Mouse (Mus musculus): ENCODE data around the gene Msh5. TPM values are rescaled to one million over a fixed set of nuclear protein-coding genes. Genes with fewer than 3 reads are reported as not detected.
A peak's percentile ranks its signal among the peaks of the same experiment; 100 is the strongest.

The Msh5 gene
- polyA plus RNA-seq, 1 experiment from 2014 or later = 3.2 TPM

DNA sequence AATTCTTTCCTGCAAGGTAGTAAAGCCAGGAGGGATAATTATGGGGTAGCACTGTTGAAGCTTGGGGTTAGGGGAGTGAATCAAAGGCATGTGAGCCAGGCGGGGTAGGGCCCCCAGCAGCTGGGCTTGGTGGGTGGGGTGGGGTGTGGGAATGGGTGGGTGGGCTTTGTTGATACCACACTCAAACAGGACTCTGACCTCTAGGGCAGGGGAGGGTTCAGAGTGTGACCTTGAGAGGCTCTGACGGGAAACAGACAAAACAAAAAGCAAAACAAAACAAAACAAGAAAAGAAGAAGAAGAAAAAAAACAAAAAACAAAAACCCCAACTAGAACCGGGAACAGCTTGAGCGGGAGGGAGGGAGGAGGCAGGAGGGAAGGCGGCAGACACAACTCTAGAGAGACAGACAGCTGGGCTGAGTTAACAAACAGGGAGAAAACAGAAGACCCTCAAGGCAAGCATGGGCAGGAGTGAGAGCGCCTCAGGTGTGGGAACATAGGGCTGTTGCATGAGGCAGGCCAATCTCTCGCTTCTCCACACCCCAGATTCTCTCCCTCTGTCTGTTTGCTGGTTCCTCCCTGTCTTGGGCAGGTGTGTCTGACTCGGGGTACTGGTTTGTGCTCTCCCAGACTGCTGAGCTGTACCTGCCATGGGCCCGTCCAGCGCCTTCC is 30.1 kb upstream of the Msh5 start, which contains the start of gene Ly6g6e:
Gene Ly6g6e (plus strand): TSS at position 396 of the 670 bp plus-strand sequence.
- DNase-seq (ENCODE audit: low spot score) (peak; percentile 43), ATAC-seq (replicated peaks; ENCODE audit: insufficient number of reproducible peaks, low FRiP score, low TSS enrichment, low read depth) (no peak)
- H3K27ac ChIP-seq (replicated peaks; ENCODE audit: low read depth, low read length) = no peak within 1 kb of the TSS
- peaks cover 9% of the 10 kb centered on the region for H3K4me1 ChIP-seq (ENCODE audit: control insufficient read depth, insufficient read depth, low read length)
- H3K9me3 ChIP-seq (replicated peaks; ENCODE audit: control insufficient read depth, low read length) = no peaks in the 10 kb centered on the region
- WGBS = 15% methylated on average over 10 of the region's 10 CpGs
- no peak within 1 kb of the TSS for H3K4me3 ChIP-seq (ENCODE audit: low read depth, low read length)
- peak within 1 kb of the TSS; percentile 26 for H3K9ac ChIP-seq (replicated peaks; ENCODE audit: low read length)
- peak within 1 kb of the TSS; percentile 7; the same call in 1 of the 2 replicates for H3K4me2 ChIP-seq (ENCODE audit: low read depth, low read length)
- H3K27me3 ChIP-seq (ENCODE audit: control insufficient read depth, insufficient read depth, low read length) = no peaks in the 10 kb centered on the region
- no peaks in the 10 kb centered on the region for H3K36me3 ChIP-seq (replicated peaks; ENCODE audit: control insufficient read depth, insufficient read depth, low read depth, low read length)

DNA sequence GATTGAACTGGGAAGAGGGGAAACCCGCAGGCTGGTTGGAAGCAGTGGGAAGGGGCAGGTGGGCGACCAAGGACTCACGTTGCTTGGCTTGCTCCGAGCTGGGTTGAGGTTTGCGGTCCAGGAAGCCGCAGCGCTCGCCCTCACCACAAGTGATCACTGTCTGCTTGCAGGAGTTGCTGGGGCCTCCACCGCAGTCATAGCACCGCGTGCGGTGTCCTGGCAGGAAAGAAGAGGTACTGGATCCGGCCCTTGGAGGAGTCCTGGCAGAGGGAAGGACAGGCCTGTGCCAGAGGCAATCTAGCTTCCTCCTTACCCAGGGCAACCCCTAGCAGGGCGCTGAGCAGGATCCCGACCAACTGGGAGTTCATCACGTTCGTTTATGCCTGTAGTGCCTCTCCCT is 27.6 kb upstream of the Msh5 start:
- no peak overlapping the region for H3K4me3 ChIP-seq (ENCODE audit: low read depth, low read length)
- H3K27ac ChIP-seq (replicated peaks; ENCODE audit: low read depth, low read length) = no peak overlapping the region
- DNase-seq (ENCODE audit: low spot score) = no peak
- 49% methylated on average over 16 of the region's 17 CpGs for WGBS
- H3K27me3 ChIP-seq (ENCODE audit: control insufficient read depth, insufficient read depth, low read length) = no peaks in the 10 kb centered on the region
- H3K9ac ChIP-seq (replicated peaks; ENCODE audit: low read length) = no peak overlapping the region
- H3K9me3 ChIP-seq (replicated peaks; ENCODE audit: control insufficient read depth, low read length) = no peaks in the 10 kb centered on the region
- no peak overlapping the region for H3K4me2 ChIP-seq (ENCODE audit: low read depth, low read length)
- H3K4me1 ChIP-seq (ENCODE audit: control insufficient read depth, insufficient read depth, low read length) = peaks cover 9% of the 10 kb centered on the region
- H3K36me3 ChIP-seq (replicated peaks; ENCODE audit: control insufficient read depth, insufficient read depth, low read depth, low read length) = no peaks in the 10 kb centered on the region
- ATAC-seq (replicated peaks; ENCODE audit: insufficient number of reproducible peaks, low FRiP score, low TSS enrichment, low read depth) = no peak

DNA sequence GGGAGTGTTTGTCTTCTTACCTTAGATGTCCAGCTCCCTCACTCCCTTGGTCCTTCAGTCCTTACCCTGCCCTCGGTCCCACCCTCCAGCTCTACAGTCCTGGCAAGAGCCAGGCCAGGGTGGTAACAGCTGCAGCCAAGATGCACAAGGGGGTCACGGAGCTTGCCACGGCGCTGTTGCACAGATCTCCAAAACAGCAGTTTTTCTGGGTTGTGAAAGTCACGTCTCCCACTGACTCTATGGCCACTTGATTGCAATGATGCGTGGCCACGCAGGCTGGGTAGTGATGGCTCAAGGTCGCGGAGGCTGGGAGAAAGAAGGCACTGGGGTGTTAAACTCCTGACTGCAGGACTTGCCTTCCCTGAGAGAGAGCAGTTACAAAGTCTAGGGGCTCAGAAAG is 24.9 kb upstream of the Msh5 start:
- H3K4me2 ChIP-seq (ENCODE audit: low read depth, low read length) = no peak overlapping the region
- no peaks in the 10 kb centered on the region for H3K9me3 ChIP-seq (replicated peaks; ENCODE audit: control insufficient read depth, low read length)
- no peak overlapping the region for H3K4me3 ChIP-seq (ENCODE audit: low read depth, low read length)
- WGBS = 81% methylated on average over 9 of the region's 9 CpGs
- ATAC-seq (replicated peaks; ENCODE audit: insufficient number of reproducible peaks, low FRiP score, low TSS enrichment, low read depth) (no peak), DNase-seq (ENCODE audit: low spot score) (no peak)
- no peak overlapping the region for H3K9ac ChIP-seq (replicated peaks; ENCODE audit: low read length)
- peaks cover 6% of the 10 kb centered on the region for H3K27me3 ChIP-seq (ENCODE audit: control insufficient read depth, insufficient read depth, low read length)
- H3K36me3 ChIP-seq (replicated peaks; ENCODE audit: control insufficient read depth, insufficient read depth, low read depth, low read length) = no peaks in the 10 kb centered on the region
- H3K27ac ChIP-seq (replicated peaks; ENCODE audit: low read depth, low read length) = no peak overlapping the region; the same call in 1 of the 2 replicates
- H3K4me1 ChIP-seq (ENCODE audit: control insufficient read depth, insufficient read depth, low read length) = peaks cover 2% of the 10 kb centered on the region; the same call in 1 of the 2 replicates

DNA sequence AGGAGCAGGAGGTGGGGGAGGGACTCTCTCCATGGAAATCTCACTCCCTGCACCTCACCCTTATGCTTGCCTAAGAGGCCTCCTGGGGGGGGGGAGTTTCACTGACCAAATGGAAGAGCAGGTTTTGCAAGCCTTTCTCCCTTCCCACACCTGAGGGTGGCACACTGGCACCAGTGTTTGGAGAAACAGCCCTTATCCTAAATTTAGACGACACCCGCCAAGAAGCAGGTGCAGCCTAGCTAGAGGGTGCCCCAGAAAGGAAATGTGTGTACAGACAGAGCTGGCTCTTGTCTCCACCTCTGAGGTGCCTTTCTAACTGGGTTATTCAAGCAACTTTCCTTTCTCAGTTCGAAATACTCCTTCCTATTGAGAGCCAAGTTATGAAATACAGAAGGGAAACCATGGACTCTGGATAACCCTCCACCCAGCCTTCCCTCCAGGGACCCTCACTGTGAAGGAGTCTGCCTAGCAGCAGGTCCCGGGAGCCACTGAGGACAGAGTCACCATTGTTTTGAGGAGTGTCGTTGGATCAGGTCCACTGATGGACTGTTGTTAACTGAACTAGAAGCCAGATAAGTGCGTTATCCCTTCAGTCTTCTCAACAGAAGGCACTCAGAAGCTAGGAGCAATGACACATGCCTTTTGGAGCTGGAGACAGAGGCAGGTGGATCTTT is 24.1 kb upstream of the Msh5 start:
- ATAC-seq (replicated peaks; ENCODE audit: insufficient number of reproducible peaks, low FRiP score, low TSS enrichment, low read depth) (no peak), DNase-seq (ENCODE audit: low spot score) (no peak)
- H3K4me3 ChIP-seq (ENCODE audit: low read depth, low read length) = no peak overlapping the region
- 50% methylated on average over 6 of the region's 6 CpGs for WGBS
- H3K27ac ChIP-seq (replicated peaks; ENCODE audit: low read depth, low read length) = no peak overlapping the region
- H3K36me3 ChIP-seq (replicated peaks; ENCODE audit: control insufficient read depth, insufficient read depth, low read depth, low read length) = no peaks in the 10 kb centered on the region
- no peaks in the 10 kb centered on the region for H3K4me1 ChIP-seq (ENCODE audit: control insufficient read depth, insufficient read depth, low read length)
- no peaks in the 10 kb centered on the region for H3K9me3 ChIP-seq (replicated peaks; ENCODE audit: control insufficient read depth, low read length)
- no peak overlapping the region for H3K9ac ChIP-seq (replicated peaks; ENCODE audit: low read length)
- H3K27me3 ChIP-seq (ENCODE audit: control insufficient read depth, insufficient read depth, low read length) = peaks cover 9% of the 10 kb centered on the region
- no peak overlapping the region for H3K4me2 ChIP-seq (ENCODE audit: low read depth, low read length)

DNA sequence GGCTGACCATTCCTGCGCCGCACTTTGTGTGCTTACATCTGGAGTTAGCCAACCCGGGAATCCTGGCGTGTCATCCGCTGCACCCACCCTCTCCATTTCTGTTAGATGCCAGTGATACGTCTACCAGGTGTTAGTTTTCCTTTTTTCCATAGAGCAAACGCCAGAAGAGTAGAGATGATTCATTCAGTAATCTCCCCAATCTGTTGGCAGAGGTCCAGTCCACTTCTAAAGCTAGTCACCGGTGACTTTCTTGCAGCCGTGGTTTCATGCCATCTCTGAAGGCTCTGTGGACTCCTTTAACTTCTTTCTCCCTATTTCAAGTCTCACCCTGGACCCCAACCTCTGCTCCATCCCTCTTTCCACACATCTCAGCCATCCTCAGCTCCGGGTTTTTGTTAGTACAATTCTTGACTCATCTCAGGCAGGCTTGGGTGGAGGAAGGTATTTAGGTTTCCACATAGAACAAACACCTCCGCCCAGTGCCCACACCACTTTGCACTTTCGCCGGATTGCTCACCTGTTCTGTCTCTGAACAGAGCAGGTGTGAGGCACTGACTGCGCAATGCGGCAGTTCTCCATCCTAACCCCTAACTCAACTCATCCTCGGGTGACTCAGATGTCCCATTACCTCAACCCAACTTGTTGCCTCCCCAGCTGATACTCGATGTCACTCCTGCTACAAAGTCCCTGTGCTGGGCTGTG is 21.8 kb upstream of the Msh5 start:
- H3K9ac ChIP-seq (replicated peaks; ENCODE audit: low read length) = no peak overlapping the region
- 82% methylated on average over 17 of the region's 17 CpGs for WGBS
- no peak overlapping the region for H3K4me3 ChIP-seq (ENCODE audit: low read depth, low read length)
- H3K27me3 ChIP-seq (ENCODE audit: control insufficient read depth, insufficient read depth, low read length) = peaks cover 14% of the 10 kb centered on the region
- no peaks in the 10 kb centered on the region for H3K9me3 ChIP-seq (replicated peaks; ENCODE audit: control insufficient read depth, low read length)
- H3K36me3 ChIP-seq (replicated peaks; ENCODE audit: control insufficient read depth, insufficient read depth, low read depth, low read length) = no peaks in the 10 kb centered on the region
- no peak overlapping the region; the same call in 1 of the 2 replicates for H3K4me2 ChIP-seq (ENCODE audit: low read depth, low read length)
- peaks cover 4% of the 10 kb centered on the region; the same call in 1 of the 2 replicates for H3K4me1 ChIP-seq (ENCODE audit: control insufficient read depth, insufficient read depth, low read length)
- ATAC-seq (replicated peaks; ENCODE audit: insufficient number of reproducible peaks, low FRiP score, low TSS enrichment, low read depth) (no peak), DNase-seq (ENCODE audit: low spot score) (no peak)
- no peak overlapping the region for H3K27ac ChIP-seq (replicated peaks; ENCODE audit: low read depth, low read length)

DNA sequence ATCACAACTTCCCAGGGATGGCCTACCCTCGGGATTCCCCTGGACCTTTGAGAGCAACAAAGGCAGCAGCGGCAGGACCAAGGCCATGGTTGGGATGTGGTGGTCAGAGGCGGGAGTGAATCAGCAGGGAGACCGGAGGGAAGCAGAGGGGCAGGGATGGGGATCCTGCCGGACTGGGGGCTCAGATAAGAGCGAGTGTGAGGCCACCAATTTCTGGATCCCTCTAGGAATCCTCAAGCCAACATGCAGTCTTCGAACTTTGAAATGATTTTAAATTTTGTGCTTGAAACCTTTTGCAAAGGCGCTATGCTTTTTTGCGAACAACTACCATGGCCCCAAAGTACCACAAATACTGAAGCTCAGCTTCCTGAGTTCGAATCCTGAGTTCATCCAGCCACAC is 19.5 kb upstream of the Msh5 start, which contains the start of gene Mpig6b:
Gene Mpig6b (minus strand): TSS at position 101 of the 400 bp plus-strand sequence.
- H3K4me1 ChIP-seq (ENCODE audit: control insufficient read depth, insufficient read depth, low read length) = peaks cover 4% of the 10 kb centered on the region; the same call in 1 of the 2 replicates
- H3K4me3 ChIP-seq (ENCODE audit: low read depth, low read length) = peak within 1 kb of the TSS; percentile 27
- DNase-seq (ENCODE audit: low spot score) (no peak), ATAC-seq (replicated peaks; ENCODE audit: insufficient number of reproducible peaks, low FRiP score, low TSS enrichment, low read depth) (no peak)
- WGBS = 44% methylated on average over 10 of the region's 10 CpGs
- no peak within 1 kb of the TSS for H3K27ac ChIP-seq (replicated peaks; ENCODE audit: low read depth, low read length)
- peak within 1 kb of the TSS; percentile 60 for H3K4me2 ChIP-seq (ENCODE audit: low read depth, low read length)
- peaks cover 6% of the 10 kb centered on the region for H3K36me3 ChIP-seq (replicated peaks; ENCODE audit: control insufficient read depth, insufficient read depth, low read depth, low read length)
- no peaks in the 10 kb centered on the region for H3K9me3 ChIP-seq (replicated peaks; ENCODE audit: control insufficient read depth, low read length)
- H3K27me3 ChIP-seq (ENCODE audit: control insufficient read depth, insufficient read depth, low read length) = peaks cover 14% of the 10 kb centered on the region
- H3K9ac ChIP-seq (replicated peaks; ENCODE audit: low read length) = peak within 1 kb of the TSS; percentile 46

DNA sequence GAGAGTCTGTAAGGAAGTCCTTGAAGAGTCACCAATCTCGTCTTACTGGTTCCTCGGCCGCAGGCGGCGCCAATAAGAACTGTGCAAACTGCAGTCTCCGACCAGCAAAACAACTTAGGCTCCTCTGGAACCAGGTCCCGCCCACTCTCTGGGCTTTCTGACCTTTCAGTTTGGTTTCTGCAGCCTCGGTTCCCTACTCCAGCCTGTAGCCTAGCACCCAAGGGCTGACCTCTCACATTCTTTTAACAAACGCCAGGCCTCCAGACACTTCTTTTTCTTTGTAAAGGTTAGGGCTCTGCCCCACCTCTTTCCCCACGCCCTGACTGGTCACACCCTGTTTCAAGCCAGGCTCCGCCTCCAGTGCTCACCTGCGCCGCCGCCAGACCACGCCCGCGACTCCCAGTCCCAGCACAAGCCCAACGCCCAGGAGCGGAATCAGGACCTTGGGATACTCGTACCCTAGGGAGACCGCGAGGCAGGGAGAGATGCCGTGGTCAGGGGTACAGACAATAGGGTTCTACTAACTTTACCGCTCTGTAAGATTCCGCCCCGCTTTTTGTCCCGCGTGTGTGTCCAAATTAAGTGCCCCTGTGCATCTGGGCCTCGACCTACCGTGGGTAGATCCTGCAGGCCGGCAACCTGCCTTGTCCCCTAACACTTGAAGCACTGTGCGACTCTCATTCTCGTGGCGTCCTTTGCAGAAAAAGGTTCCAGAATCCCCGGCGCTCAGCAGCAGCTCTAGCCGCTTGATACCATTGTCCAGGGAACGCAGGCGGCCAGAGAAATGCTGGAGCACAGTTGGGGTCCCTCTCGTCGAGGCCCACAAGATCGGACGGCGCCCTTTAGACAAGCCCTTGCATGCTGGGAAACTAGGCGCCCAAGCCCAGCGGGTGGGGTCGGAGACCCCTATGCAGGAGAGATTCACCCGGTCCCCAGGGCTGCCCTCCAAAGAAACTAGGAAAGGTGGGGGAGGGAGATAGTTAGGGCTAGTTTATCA is 18.7 kb upstream of the Msh5 start, which contains the start of gene Ly6g6c:
Gene Ly6g6c (plus strand): TSS at position 438 of the 997 bp plus-strand sequence.
- no peak within 1 kb of the TSS for H3K27ac ChIP-seq (replicated peaks; ENCODE audit: low read depth, low read length)
- DNase-seq (ENCODE audit: low spot score) = peak; percentile 77
- H3K4me2 ChIP-seq (ENCODE audit: low read depth, low read length) = peak within 1 kb of the TSS; percentile 60
- H3K9me3 ChIP-seq (replicated peaks; ENCODE audit: control insufficient read depth, low read length) = no peaks in the 10 kb centered on the region
- ATAC-seq (replicated peaks; ENCODE audit: insufficient number of reproducible peaks, low FRiP score, low TSS enrichment, low read depth) = peak; percentile 11; the same call in 1 of the 2 replicates
- peak within 1 kb of the TSS; percentile 46 for H3K9ac ChIP-seq (replicated peaks; ENCODE audit: low read length)
- H3K27me3 ChIP-seq (ENCODE audit: control insufficient read depth, insufficient read depth, low read length) = peaks cover 14% of the 10 kb centered on the region
- WGBS = 2% methylated on average over 48 of the region's 48 CpGs
- H3K4me1 ChIP-seq (ENCODE audit: control insufficient read depth, insufficient read depth, low read length) = peaks cover 12% of the 10 kb centered on the region
- peak within 1 kb of the TSS; percentile 27 for H3K4me3 ChIP-seq (ENCODE audit: low read depth, low read length)
- H3K36me3 ChIP-seq (replicated peaks; ENCODE audit: control insufficient read depth, insufficient read depth, low read depth, low read length) = peaks cover 9% of the 10 kb centered on the region
